Mouse (Mus musculus): ENCODE results near the gene Mfsd7a.
A peak's percentile ranks its signal among the peaks of the same experiment; 100 is the strongest.

GRCm38 (mm10) chr5:108461082-108462065 lies 12.7 kb upstream of the Mfsd7a start, which contains the start of gene Pcgf3:
- TF ChIP-seq CTCF (IDR thresholded peaks at IDR 0.05; ENCODE audit: borderline replicate concordance, control insufficient read depth, extremely low read depth, insufficient read depth, low read length, poor library complexity) (no peak), POLR2A (IDR thresholded peaks at IDR 0.05; ENCODE audit: control insufficient read depth, extremely low read depth, insufficient read depth, low read length, poor library complexity) (peak; percentile 76)

All from thymus, adult 2 months (tissue).